Mouse (Mus musculus) embryonic facial prominence, embryonic 11.5 days (tissue): ENCODE data around the gene Mxra8. TPM values are rescaled to one million over a fixed set of nuclear protein-coding genes. Genes with fewer than 3 reads are reported as not detected.

Source experiments
- ATAC-seq: fragments of 200-750 bp; cut with Nextera tagmentation; replicated peaks from 2 replicates; pipeline ENCODE4 v1.8.0; 2017; ENCODE audit warnings: low read depth; ENCODE audit not compliant: insufficient number of reproducible peaks, low FRiP score, low TSS enrichment
- DNase-seq: peaks from one replicate; pipeline ENCODE4 v3.0.0-alpha.2; 2015; ENCODE audit warnings: low spot score
- H3K27ac ChIP-seq: fragments of 300-500 bp; sonication (generic); replicated peaks from 2 replicates; pipeline ENCODE4 v1.5.1; 2014; ENCODE audit warnings: mild to moderate bottlenecking, low read depth, low read length, control low read depth
- H3K27me3 ChIP-seq: fragments of 300-500 bp; sonication (generic); 2 replicates; pipeline ENCODE4 v1.6.1; 2014; ENCODE audit warnings: mild to moderate bottlenecking, low read length, moderate library complexity, mixed read lengths; ENCODE audit not compliant: control insufficient read depth, insufficient read depth
- H3K36me3 ChIP-seq: fragments of 300-500 bp; sonication (generic); replicated peaks from 2 replicates; pipeline ENCODE4 v1.6.1; 2014; ENCODE audit warnings: low read depth, mild to moderate bottlenecking, low read length, moderate library complexity, mixed read lengths; ENCODE audit not compliant: control insufficient read depth, insufficient read depth
- H3K4me1 ChIP-seq: fragments of 300-500 bp; sonication (generic); 2 replicates; pipeline ENCODE4 v1.6.1; 2014; ENCODE audit warnings: low read length, mixed read lengths; ENCODE audit not compliant: control insufficient read depth, insufficient read depth
- H3K4me2 ChIP-seq: fragments of 300-500 bp; sonication (generic); 2 replicates; pipeline ENCODE4 v1.6.1; 2014; ENCODE audit warnings: low read depth, mild to moderate bottlenecking, control low read depth, low read length, moderate library complexity
- H3K4me3 ChIP-seq: fragments of 300-500 bp; sonication (generic); 2 replicates; pipeline ENCODE4 v1.5.1; 2014; ENCODE audit warnings: low read depth, low read length, control low read depth
- H3K9ac ChIP-seq: fragments of 300-500 bp; sonication (generic); replicated peaks from 2 replicates; pipeline ENCODE4 v1.6.1; 2014; ENCODE audit warnings: mild to moderate bottlenecking, control low read depth, low read length
- H3K9me3 ChIP-seq: fragments of 300-500 bp; sonication (generic); replicated peaks from 2 replicates; pipeline ENCODE4 v1.6.1; 2016; ENCODE audit warnings: mild to moderate bottlenecking, low read length, inconsistent platforms, mixed read lengths; ENCODE audit not compliant: control insufficient read depth
- WGBS: fragments of 180-500 bp; shearing (Covaris S2); extraction: QIAGEN DNeasy Blood & Tissue Kit; methylation state at CpG from one replicate; pipeline ENCODE4 v1.1.7; 2014; 5-methylcytosine and 5-hydroxymethylcytosine counted together
- polyA plus RNA-seq: library from polyadenylated mRNA; unstranded; fragments of >200 nt; fragmentation: Nextera tagmentation; extraction: Ambion mirVana; gene quantifications from 2 replicates; pipeline ENCODE4 v1.2.1, GENCODE M21; 2014

The Mxra8 gene
- polyA plus RNA-seq, 1 experiment from 2014 or later: 38.2 TPM

- Histone ChIP-seq H3K27ac (0 out of 2 replicates have a peak overlapping the region, but pooled peaks have one; percentile 35), H3K27me3 (no peaks in the 10 kb centered on the region)
- under 1% methylated on average over 58 of the region's 58 CpGs for WGBS
These were observed 36.0 kb upstream of the Mxra8 start for GRCm38 (mm10) chr4:155803340-155804041.

DNA sequence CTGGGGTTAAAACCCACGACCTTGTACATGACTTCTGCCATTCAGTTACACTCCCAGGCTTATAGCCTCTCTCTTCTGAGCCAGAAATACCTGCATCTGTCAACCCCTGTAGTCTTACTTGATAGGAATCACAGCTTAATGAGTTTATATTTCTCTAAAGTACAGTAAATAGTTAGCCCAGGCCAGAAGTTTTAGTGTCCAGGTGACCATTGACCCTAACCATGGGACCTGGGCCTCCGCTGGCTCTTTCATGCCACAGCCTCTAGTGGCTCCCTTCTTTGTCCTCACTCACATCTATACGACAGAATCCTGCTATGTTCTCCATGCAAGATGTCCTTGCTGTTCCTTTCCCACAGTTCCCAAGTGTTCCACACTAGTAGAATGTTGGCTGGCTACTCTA lies 31.6 kb upstream of the Mxra8 start:
- no peak for DNase-seq
- Histone ChIP-seq H3K4me3 (no peak overlapping the region), H3K36me3 (peaks cover 8% of the 10 kb centered on the region), H3K4me1 (no peaks in the 10 kb centered on the region; the same call in 1 of the 2 replicates), H3K27me3 (no peaks in the 10 kb centered on the region), H3K4me2 (no peak overlapping the region), H3K27ac (no peak overlapping the region), H3K9ac (no peak overlapping the region), H3K9me3 (no peaks in the 10 kb centered on the region)
- ATAC-seq: no peak
- WGBS: 87% methylated on average over 3 of the region's 3 CpGs

More at GRCm38 (mm10) chr4:155803340-155804041, 36.0 kb upstream of the Mxra8 start:
- DNase-seq: peak; percentile 96
- Histone ChIP-seq H3K9ac (peak overlapping the region; percentile 85), H3K36me3 (no peaks in the 10 kb centered on the region; the same call in 1 of the 2 replicates), H3K4me1 (no peaks in the 10 kb centered on the region; the same call in 1 of the 2 replicates), H3K4me3 (peak overlapping the region; percentile 82), H3K9me3 (no peaks in the 10 kb centered on the region), H3K4me2 (peak overlapping the region; percentile 60)
- peak; percentile 96 for ATAC-seq

DNA sequence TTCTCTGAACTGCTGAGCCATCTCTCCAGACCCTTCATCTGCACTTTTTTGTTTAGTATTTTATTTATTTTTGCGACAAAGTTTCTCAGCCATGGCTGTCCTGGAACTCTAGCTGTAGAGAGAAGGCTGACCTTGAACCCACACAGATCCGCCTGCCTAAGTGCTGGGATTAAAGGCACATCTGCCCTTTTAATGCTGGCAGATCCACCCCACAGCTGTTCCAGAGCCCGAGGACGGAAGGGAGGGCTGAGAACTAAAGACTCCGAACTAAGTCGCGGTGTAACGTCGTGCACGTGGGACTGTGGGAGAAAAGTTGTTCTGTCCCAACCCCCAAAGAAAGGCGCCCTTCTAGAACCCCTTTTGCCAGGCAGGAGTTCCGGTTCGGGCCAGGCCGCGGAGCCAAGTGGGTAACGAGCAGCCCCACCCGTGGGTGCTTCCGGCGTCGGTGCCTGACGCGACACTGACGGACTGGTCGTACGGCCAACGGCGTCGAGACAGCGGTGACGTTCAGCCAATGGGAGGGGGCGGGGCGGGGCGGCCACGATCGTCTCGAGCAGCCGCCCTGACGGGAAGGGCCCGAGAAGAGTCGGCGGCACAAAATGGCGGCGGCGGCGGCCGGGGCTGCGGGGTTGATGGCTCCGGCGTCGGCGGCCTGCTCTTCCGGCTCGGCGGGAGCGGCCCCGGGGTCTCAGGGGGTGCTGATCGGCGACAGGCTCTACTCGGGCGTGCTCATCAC lies 27.4 kb upstream of the Mxra8 start, which contains the start of gene Ccnl2:
Gene Ccnl2, plus strand, starts transcription at position 561 of the 736 bp plus-strand sequence.
- H3K9me3 ChIP-seq: no peaks in the 10 kb centered on the region
- DNase-seq (peak; percentile 97), ATAC-seq (peak; percentile 97)
- peak within 1 kb of the TSS; percentile 99 for H3K9ac ChIP-seq
- peak within 1 kb of the TSS; percentile 72 for H3K4me2 ChIP-seq
- H3K27me3 ChIP-seq: no peaks in the 10 kb centered on the region
- peak within 1 kb of the TSS; percentile 99 for H3K4me3 ChIP-seq
- H3K27ac ChIP-seq: peak within 1 kb of the TSS; percentile 67
- no peaks in the 10 kb centered on the region; the same call in none of the 2 replicates for H3K4me1 ChIP-seq
- WGBS: under 1% methylated on average over 60 of the region's 60 CpGs
- H3K36me3 ChIP-seq: peaks cover 14% of the 10 kb centered on the region

DNA sequence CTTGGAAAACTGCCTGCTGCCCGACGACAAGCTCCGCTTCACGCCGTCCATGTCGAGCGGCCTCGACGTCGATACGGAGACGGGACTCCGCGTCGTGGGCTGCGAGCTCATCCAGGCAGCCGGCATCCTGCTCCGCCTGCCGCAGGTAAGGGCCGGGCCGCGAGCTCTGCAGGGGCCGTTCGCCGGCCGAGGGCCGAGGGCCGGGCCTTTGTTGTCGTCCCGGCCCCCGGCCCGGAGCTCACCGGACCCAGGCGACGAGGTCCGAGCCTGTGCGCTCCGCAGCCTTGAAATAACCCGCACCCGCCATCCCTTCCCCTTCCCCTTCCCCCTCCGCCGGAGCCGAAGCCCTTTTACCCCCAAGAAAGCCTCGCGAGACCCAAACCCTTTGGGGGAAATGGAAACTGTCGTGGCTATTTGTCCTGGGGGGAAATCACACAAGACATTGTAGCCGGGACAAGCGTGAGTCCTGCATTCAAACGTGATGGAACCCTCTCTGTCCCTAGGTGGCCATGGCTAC lies 26.8 kb upstream of the Mxra8 start:
- peaks cover 14% of the 10 kb centered on the region for H3K36me3 ChIP-seq
- H3K27me3 ChIP-seq: no peaks in the 10 kb centered on the region
- H3K4me1 ChIP-seq: no peaks in the 10 kb centered on the region; the same call in none of the 2 replicates
- H3K27ac ChIP-seq: peak overlapping the region; percentile 67
- peak overlapping the region; percentile 72 for H3K4me2 ChIP-seq
- ATAC-seq: peak; percentile 44
- peak overlapping the region; percentile 99 for H3K4me3 ChIP-seq
- WGBS: under 1% methylated on average over 49 of the region's 49 CpGs
- H3K9ac ChIP-seq: peak overlapping the region; percentile 99
- H3K9me3 ChIP-seq: no peaks in the 10 kb centered on the region
- DNase-seq: peak; percentile 40

- no peak overlapping the region for H3K9ac ChIP-seq
- H3K4me1 ChIP-seq: no peaks in the 10 kb centered on the region; the same call in none of the 2 replicates
- no peak overlapping the region for H3K4me3 ChIP-seq
- ATAC-seq (no peak), DNase-seq (no peak)
- no peaks in the 10 kb centered on the region for H3K27me3 ChIP-seq
- 88% methylated on average over 4 of the region's 4 CpGs for WGBS
- H3K27ac ChIP-seq: no peak overlapping the region
- no peak overlapping the region for H3K4me2 ChIP-seq
- H3K36me3 ChIP-seq: peaks cover 28% of the 10 kb centered on the region
- H3K9me3 ChIP-seq: no peaks in the 10 kb centered on the region
These were observed 21.9 kb upstream of the Mxra8 start for GRCm38 (mm10) chr4:155817533-155817932.

DNA sequence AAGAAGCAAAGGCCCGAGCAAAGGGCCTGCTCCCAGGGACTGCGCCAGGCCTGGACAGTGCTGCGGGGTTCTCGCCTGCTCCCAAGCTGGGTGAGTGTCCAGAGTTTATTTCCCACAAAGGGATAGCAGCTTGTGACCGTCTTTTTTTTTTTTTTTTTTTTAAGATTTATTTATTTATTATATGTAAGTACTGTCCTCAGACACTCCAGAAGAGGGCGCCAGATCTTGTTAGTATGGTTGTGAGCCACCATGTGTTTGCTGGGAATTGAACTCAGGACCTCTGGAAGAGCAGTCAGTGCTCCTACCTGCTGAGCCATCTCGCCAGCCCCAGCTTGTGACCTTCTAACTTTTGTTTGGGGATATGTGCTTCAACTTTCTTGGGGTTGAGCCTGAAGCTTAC lies 18.5 kb upstream of the Mxra8 start:
- 80% methylated on average over 7 of the region's 7 CpGs for WGBS
- Histone ChIP-seq H3K4me3 (no peak overlapping the region), H3K4me2 (no peak overlapping the region)

GRCm38 (mm10) chr4:155823443-155823842 lies 16.0 kb upstream of the Mxra8 start:
- Histone ChIP-seq H3K27me3 (no peaks in the 10 kb centered on the region), H3K36me3 (peaks cover 30% of the 10 kb centered on the region), H3K4me1 (no peaks in the 10 kb centered on the region), H3K4me3 (no peak overlapping the region), H3K4me2 (no peak overlapping the region), H3K9ac (no peak overlapping the region), H3K9me3 (no peaks in the 10 kb centered on the region), H3K27ac (no peak overlapping the region)
- 95% methylated on average over 16 of the region's 16 CpGs for WGBS
- ATAC-seq (0 out of 2 replicates have a peak, but pooled peaks have one; percentile 37), DNase-seq (no peak)

More for the DNA sequence above, 18.5 kb upstream of the Mxra8 start:
- Histone ChIP-seq H3K9ac (no peak overlapping the region), H3K36me3 (peaks cover 33% of the 10 kb centered on the region), H3K27me3 (no peaks in the 10 kb centered on the region), H3K27ac (no peak overlapping the region), H3K4me1 (no peaks in the 10 kb centered on the region), H3K9me3 (no peaks in the 10 kb centered on the region)
- ATAC-seq (no peak), DNase-seq (peak; percentile 49)
